Mouse (Mus musculus) adrenal gland, postnatal 25 days (tissue): ENCODE results near the gene Mpzl3. TPM values are rescaled to one million over a fixed set of nuclear protein-coding genes. Genes with fewer than 3 reads are reported as not detected.

ENCODE experiments used
- DNase-seq: peaks from one replicate; pipeline ENCODE4 v3.0.0; 2021; ENCODE audit warnings: mixed read lengths
- total RNA-seq: library from RNA; stranded (reverse); gene quantifications from 2 replicates; pipeline ENCODE4 v1.2.3, GENCODE M21; 2021

Mpzl3 gene
- total RNA-seq, 1 experiment from 2014 or later, result 6.0 TPM

- DNase-seq, result no peak
Measured at GRCm38 (mm10) chr9:45042947-45043346, 12.0 kb upstream of the Mpzl3 start.

- DNase-seq, result no peak
Measured at GRCm38 (mm10) chr9:45046973-45047372, 8.0 kb upstream of the Mpzl3 start.

- no peak for DNase-seq
Measured at GRCm38 (mm10) chr9:45048511-45048910, 6.5 kb upstream of the Mpzl3 start.

GRCm38 (mm10) chr9:45049731-45050130 is 5.3 kb upstream of the Mpzl3 start:
- DNase-seq, result no peak

GRCm38 (mm10) chr9:45050301-45050700 is 4.7 kb upstream of the Mpzl3 start:
- no peak for DNase-seq

- no peak for DNase-seq
Measured at GRCm38 (mm10) chr9:45058304-45058940, 3.4 kb downstream of the Mpzl3 start.

- DNase-seq, result peak; percentile 39
Measured at GRCm38 (mm10) chr9:45060151-45060550, 5.2 kb downstream of the Mpzl3 start.

GRCm38 (mm10) chr9:45062677-45063076 is 7.7 kb downstream of the Mpzl3 start:
- DNase-seq, result no peak

- DNase-seq, result no peak
Measured at GRCm38 (mm10) chr9:45064421-45064820, 9.4 kb downstream of the Mpzl3 start.

- DNase-seq, result no peak
Measured at GRCm38 (mm10) chr9:45066735-45067134, 11.7 kb downstream of the Mpzl3 start.

GRCm38 (mm10) chr9:45071800-45072199 is 16.8 kb downstream of the Mpzl3 start:
- no peak for DNase-seq

- DNase-seq, result no peak
Measured at GRCm38 (mm10) chr9:45077859-45078258, 22.9 kb downstream of the Mpzl3 start.

- no peak for DNase-seq
Measured at GRCm38 (mm10) chr9:45079011-45079410, 24.0 kb downstream of the Mpzl3 start, which contains the start of gene Jaml. Gene Jaml (plus strand): TSS chr9:45079183.

GRCm38 (mm10) chr9:45083132-45083531 is 28.1 kb downstream of the Mpzl3 start:
- no peak for DNase-seq

GRCm38 (mm10) chr9:45084556-45084955 is 29.6 kb downstream of the Mpzl3 start:
- no peak for DNase-seq

GRCm38 (mm10) chr9:45085741-45086690 is 31.0 kb downstream of the Mpzl3 start:
- DNase-seq, result no peak

GRCm38 (mm10) chr9:45088040-45088439 is 33.1 kb downstream of the Mpzl3 start:
- no peak for DNase-seq

- no peak for DNase-seq
Measured at GRCm38 (mm10) chr9:45090811-45091210, 35.8 kb downstream of the Mpzl3 start.

- DNase-seq, result no peak
Measured at GRCm38 (mm10) chr9:45092641-45093040, 37.7 kb downstream of the Mpzl3 start.

GRCm38 (mm10) chr9:45095149-45095937 is 40.4 kb downstream of the Mpzl3 start:
- no peak for DNase-seq

GRCm38 (mm10) chr9:45097877-45098276 is 42.9 kb downstream of the Mpzl3 start:
- no peak for DNase-seq

GRCm38 (mm10) chr9:45098426-45098825 is 43.4 kb downstream of the Mpzl3 start:
- no peak for DNase-seq

GRCm38 (mm10) chr9:45102528-45102927 is 47.5 kb downstream of the Mpzl3 start:
- peak; percentile 33 for DNase-seq
